Mouse (Mus musculus) embryonic facial prominence, embryonic 15.5 days (tissue): ENCODE measurements around the gene Gm21748. TPM values are rescaled to one million over a fixed set of nuclear protein-coding genes. Genes with fewer than 3 reads are reported as not detected.
"Not testable (repeated sequence)": the region's sequence is repeated elsewhere in the genome, so short reads cannot be mapped to it uniquely, and the experiment has no call there.

Experiments used
- ATAC-seq: fragments of 200-750 bp; cut with Nextera tagmentation; 2 replicates; pipeline ENCODE4 v1.8.0; 2017; ENCODE audit warnings: low read depth, moderate TSS enrichment; ENCODE audit not compliant: insufficient number of reproducible peaks, low FRiP score, low TSS enrichment
- H3K27ac ChIP-seq: fragments of 300-500 bp; sonication (generic); replicated peaks from 2 replicates; pipeline ENCODE4 v1.5.1; 2015; ENCODE audit warnings: mild to moderate bottlenecking, inconsistent platforms
- H3K27me3 ChIP-seq: fragments of 300-500 bp; sonication (generic); 2 replicates; pipeline ENCODE4 v1.6.1; 2015; ENCODE audit warnings: inconsistent platforms
- H3K36me3 ChIP-seq: fragments of 300-500 bp; sonication (generic); 2 replicates; pipeline ENCODE4 v1.6.1; 2015; ENCODE audit warnings: mild to moderate bottlenecking, inconsistent platforms
- H3K4me1 ChIP-seq: fragments of 300-500 bp; sonication (generic); 2 replicates; pipeline ENCODE4 v1.6.1; 2015; ENCODE audit warnings: inconsistent platforms
- H3K4me2 ChIP-seq: fragments of 300-500 bp; sonication (generic); replicated peaks from 2 replicates; pipeline ENCODE4 v1.6.1; 2015; ENCODE audit warnings: mild to moderate bottlenecking, inconsistent platforms
- H3K4me3 ChIP-seq: fragments of 300-500 bp; sonication (generic); replicated peaks from 2 replicates; pipeline ENCODE4 v1.5.1; 2015; ENCODE audit warnings: mild to moderate bottlenecking, inconsistent platforms
- H3K9ac ChIP-seq: fragments of 300-500 bp; sonication (generic); 2 replicates; pipeline ENCODE4 v1.6.1; 2015; ENCODE audit warnings: inconsistent platforms
- H3K9me3 ChIP-seq: fragments of 300-500 bp; sonication (generic); replicated peaks from 2 replicates; pipeline ENCODE4 v1.6.1; 2016; ENCODE audit warnings: inconsistent platforms
- WGBS: fragments of 180-500 bp; shearing (Covaris S2); methylation state at CpG from one replicate; pipeline ENCODE4 v1.1.7; 2015; 5-methylcytosine and 5-hydroxymethylcytosine counted together
- polyA plus RNA-seq: library from polyadenylated mRNA; unstranded; fragments of >200 nt; fragmentation: Nextera tagmentation; extraction: Ambion mirVana; gene quantifications from 2 replicates; pipeline ENCODE4 v1.2.1, GENCODE M21; 2015

Gm21748 gene
- polyA plus RNA-seq: not detected in 2 replicates

GRCm38 (mm10) chrY:90839077-90839476 is at the start of gene Gm21748:
Gm21748 (minus strand) TSS chrY:90839177.
- not testable (repeated sequence) for ATAC-seq, H3K9me3 ChIP-seq
- WGBS: no CpG with 5 or more reads among the region's 8 CpGs

More at GRCm38 (mm10) chrY:90839077-90839476, at the start of gene Gm21748:
- H3K27ac ChIP-seq, H3K36me3 ChIP-seq, H3K27me3 ChIP-seq, H3K9ac ChIP-seq, H3K4me2 ChIP-seq, H3K4me3 ChIP-seq, H3K4me1 ChIP-seq: not testable (repeated sequence)

Other genes starting within 250 kb of the Gm21748 start
- gene Gm21860, start 84.4 kb downstream of the Gm21748 start, polyA plus RNA-seq: not detected in 2 replicates
- gene Gm47283, start 54.4 kb downstream of the Gm21748 start, polyA plus RNA-seq: not detected in 2 replicates